Mouse (Mus musculus): ENCODE measurements around the gene Cnn3.

The Cnn3 gene

DNA sequence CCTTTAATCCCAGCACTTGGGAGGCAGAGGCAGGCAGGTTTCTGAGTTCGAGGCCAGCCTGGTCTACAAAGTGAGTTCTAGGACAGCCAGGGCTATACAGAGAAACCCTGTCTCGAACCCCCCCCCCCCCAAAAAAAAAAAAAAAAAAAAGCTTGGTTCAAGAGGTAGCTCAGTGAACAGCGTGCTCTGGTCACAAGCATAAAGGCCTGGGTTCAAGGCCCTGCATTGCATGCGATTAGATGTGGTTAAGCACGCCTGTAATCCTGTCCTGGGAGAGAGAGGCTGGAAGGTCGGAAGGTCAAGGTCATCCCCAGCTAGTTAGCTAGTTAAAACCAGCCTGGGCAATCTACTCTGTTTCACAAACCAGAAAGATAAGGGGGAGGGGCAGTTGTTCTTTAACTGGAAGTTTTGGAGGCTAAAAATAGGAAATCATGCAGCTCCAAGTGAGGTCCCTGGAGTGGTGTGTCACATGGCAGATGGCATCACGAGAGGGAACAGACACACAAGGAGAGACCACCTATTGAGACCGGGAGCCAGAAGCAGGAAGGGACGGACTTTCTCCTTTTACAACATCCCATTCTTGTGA is 7.4 kb upstream of the Cnn3 start:
- DNase-seq (ENCODE audit: low spot score): no peak

DNA sequence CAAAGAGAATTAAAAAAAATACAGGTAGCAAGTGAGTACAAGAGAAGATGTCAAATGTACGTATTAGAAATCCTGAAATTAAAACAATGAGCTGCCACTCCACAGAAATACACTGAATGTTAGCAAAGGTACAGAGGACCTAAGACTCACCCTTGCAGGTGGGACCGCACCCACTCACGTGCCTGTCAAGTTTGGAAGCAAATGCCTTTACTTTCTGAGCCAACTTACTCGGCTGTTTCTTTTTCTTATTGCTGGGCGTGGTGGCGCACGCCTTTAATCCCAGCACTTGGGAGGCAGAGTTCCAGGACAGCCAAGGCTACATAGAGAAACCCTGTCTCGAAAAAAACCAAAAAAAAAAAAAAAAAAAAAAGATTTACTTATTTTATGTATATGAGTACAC is 3.9 kb upstream of the Cnn3 start:
- no peak for DNase-seq (ENCODE audit: low spot score)

DNA sequence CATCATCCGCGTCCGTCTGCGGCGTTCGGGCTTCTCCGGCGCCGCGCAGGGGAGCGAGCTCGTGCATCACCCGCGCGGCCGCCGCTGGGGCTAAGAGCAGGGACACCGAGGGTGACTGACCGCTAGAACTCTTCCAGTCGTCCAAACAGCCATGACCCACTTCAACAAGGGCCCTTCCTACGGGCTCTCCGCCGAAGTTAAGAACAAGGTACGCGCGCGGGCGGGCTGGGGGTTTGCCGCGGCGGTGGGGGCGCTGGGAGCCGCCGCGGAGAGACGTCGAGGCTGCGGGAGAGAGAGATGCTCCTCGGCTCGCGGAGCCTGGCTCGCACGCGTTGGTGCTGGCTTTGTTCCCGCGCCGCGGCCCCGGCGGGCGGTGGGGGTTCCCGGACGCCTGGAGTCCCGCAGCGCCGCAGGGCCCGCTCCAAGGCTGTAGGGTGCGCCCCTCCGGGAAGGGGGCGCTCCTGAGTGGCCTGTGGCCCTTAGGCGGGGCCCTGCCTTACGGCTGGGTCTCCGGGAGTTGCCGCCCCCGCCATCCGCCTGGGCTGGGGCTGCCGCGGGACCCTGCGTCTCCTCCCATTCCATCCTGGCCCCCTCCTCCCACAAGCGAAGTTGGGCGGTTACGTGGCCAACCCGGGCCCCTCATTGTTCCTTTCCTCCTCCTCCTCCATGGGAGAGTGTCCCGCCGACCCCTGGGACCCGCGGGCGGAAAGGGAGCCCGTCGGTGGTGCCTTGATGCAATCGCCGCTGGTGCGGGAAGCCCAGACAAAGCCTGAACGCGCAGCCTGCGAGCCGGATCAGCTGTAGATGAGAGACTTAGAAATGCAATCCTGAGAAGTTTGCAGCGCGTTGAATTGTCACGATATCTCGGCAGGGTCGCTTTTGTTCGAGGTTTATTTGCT is 573 bp downstream of the Cnn3 start:
- peak; percentile 87 for DNase-seq (ENCODE audit: low spot score)

DNA sequence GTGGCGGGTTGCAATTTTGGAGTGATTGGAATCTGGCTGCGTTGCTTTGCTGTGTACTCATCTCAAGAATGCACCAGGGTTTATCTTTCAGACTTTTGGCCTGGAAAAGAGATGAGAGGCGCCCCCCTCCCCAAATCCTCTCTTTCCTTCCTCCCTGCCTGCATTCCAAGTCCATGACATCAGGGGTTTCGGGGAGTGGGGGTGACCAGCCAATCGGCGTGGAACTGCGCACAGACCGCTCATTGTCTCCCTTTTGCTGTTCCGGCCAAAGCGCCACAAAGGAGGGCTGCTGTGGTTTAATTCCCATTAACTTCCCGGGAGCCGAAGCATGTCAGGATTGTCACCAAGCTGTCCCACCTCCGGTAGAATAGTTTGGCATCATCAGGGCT is 1.2 kb downstream of the Cnn3 start:
- peak; percentile 92 for DNase-seq (ENCODE audit: low spot score)

DNA sequence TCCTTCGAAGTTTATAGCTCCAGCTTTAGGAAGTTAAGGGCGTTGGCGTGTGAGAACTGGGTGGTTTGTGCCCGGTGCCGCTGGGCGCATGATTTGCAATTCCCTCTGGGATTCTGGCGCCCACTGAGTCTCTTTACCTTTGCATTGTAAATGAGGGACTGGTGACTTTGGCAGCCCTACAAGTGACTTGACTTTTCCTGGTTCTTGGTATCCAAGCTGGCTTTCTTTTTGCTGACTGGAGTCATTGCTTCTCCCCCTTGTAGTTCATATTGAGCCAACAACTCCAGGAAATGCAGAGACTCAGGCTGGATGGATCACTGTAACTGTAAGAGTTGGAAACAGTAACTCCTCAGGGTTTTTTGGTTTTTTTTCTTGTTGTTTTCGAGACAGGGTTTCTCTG is 1.9 kb downstream of the Cnn3 start:
- no peak for DNase-seq (ENCODE audit: low spot score)

DNA sequence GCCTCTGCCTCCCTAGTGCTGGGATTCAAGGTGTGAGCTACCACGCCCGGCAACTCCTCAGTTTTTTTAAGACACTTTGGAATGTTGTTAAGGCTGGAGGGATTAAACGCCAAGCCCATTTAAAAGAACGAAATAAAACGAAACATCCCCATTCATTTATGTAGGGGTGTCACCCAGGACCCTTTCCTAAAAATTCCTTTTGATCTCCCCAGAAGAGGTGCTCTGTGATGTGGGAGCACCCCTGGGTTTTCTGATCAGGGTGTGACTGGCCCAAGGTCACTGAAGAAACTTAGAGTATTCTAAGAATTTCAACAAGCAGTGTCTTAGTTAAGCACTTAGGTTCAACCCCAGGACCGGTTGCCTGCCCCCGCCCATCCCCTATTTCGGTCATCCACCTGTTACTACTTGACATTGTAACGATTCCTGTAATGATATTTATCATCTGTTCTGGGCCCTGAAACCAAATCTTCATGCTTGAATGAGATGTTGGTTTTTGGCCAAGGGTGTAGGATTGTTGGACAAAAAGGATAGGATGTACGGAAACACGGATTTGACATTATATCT is 2.5 kb downstream of the Cnn3 start:
- DNase-seq (ENCODE audit: low spot score): no peak

GRCm38 (mm10) chr3:121429469-121429868 is 3.2 kb downstream of the Cnn3 start:
- DNase-seq (ENCODE audit: low spot score): no peak

DNA sequence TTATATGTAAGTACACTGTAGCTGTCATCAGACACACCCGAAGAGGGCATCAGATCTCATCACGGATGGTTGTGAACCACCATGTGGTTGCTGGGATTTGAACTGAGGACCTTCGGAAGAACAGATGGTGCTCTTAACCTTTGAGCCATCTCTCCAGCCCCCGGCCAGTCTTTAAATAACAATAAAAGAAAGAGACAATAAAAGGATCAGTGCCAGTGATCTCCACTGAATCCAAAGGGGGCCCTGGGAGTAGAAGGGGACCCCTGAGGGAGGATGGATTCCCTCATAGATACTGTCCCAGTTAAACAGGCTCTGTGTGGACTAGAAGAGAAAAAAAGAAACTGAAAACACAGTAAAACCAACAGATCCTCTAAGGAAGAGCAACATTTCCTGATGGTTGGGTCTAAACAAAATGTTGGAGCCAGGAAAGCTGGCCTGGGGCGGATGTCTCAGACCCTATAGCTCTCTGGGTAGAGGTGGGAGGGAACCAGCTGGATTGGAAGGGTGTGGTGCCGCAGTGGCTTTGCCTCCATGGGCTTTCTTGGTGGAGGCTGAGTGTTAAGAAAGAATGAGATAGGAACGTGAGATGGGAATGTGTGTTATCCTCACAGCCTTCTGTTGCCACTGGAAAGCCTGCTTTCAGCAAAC is 4.1 kb downstream of the Cnn3 start:
- DNase-seq (ENCODE audit: low spot score): no peak

DNA sequence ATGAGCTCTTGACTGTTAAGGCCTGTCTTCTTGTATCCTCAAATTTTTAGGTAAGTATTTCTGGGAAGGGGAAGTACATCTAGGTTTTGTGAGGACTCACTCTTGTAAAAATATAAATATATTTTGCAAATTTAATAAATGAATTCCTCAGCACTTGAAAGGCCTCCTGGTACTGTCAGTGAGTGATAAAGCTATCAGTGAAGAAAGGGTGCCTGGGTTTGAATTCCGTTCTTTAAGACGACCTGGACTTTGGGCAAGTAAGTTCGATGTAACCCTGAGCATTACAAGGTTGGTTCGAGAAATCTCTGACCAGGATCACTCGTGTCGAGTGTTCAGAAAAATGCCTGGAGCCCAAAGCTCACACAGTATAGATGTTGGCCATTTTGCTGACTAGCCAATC is 7.1 kb downstream of the Cnn3 start:
- no peak for DNase-seq (ENCODE audit: low spot score)

- DNase-seq (ENCODE audit: low spot score): peak; percentile 79
Measured at GRCm38 (mm10) chr3:121433968-121434533, 7.8 kb downstream of the Cnn3 start.

- no peak for DNase-seq (ENCODE audit: low spot score)
Measured at GRCm38 (mm10) chr3:121435296-121435695, 9.0 kb downstream of the Cnn3 start.

GRCm38 (mm10) chr3:121437070-121437469 is 10.8 kb downstream of the Cnn3 start:
- DNase-seq (ENCODE audit: low spot score): no peak

DNA sequence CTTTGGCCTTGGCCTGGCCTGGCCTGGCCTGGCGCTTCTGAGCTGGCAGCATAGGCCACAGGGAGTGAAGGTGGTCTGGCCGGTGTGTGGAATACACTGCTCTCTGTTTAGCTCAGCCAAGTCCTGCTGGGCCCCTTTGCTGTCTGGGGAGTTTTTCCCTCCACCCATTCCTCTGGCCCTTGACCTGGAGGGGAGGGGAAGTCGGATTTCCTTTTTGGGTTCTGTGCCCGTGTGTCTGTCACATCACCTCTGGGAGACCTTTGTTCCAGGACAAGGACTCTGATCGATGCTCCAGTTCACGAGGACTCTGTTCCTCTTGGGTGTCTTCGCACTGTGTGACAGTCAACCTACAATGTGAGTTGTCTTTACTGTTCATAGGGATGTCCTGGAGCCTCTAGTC is 11.7 kb downstream of the Cnn3 start:
- no peak for DNase-seq (ENCODE audit: low spot score)

DNA sequence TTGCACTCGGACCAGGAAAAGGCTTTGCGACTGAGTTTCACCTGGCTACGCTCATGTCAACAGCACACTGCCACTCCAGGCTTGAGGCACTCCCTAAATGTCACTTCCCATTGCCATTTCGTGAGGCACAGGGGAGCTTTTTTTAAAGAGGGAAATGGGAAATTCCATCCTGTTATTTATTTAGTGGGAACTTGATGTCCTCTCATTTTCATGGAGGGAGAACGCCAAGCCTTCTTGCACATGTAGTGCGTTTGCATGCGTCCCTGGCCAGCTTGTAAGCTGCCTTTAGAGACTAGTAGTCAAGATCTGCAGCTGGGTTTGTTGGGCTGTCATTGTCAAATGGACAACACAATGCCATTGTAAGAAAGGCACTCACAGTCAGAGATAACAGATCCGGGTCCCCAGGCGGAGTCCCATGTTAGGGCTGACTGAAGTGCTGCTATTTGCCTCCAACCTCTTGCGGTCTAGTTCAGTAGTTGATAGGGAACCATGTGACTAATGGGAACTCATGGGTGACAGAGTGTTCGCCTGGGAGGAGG is 13.4 kb downstream of the Cnn3 start:
- no peak for DNase-seq (ENCODE audit: low spot score)

DNA sequence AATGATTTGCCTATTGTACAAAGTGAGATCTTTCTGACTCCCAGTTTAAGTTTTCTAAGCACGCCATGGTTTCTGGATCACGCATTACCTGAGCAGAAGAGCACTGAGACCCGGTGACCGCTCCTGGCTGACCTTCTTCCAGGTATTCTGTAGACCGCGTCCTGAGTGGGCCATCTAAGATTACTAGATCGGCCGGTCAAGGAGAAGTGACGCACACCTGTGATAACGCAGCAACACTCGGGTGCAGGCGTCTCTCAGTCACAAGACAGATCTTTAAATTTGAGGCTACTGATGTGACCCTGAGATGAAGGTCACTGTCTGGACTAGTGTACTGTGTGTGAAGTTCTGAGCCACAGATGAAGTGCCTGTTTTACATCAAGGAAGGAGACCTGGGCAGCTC is 15.2 kb downstream of the Cnn3 start:
- no peak for DNase-seq (ENCODE audit: low spot score)

GRCm38 (mm10) chr3:121442288-121442687 is 16.0 kb downstream of the Cnn3 start:
- no peak for DNase-seq (ENCODE audit: low spot score)

GRCm38 (mm10) chr3:121443861-121444271 is 17.6 kb downstream of the Cnn3 start:
- no peak for DNase-seq (ENCODE audit: low spot score)

- no peak for DNase-seq (ENCODE audit: low spot score)
Measured at GRCm38 (mm10) chr3:121444414-121444813, 18.1 kb downstream of the Cnn3 start.

- no peak for DNase-seq (ENCODE audit: low spot score)
Measured at GRCm38 (mm10) chr3:121446454-121446853, 20.2 kb downstream of the Cnn3 start.

DNA sequence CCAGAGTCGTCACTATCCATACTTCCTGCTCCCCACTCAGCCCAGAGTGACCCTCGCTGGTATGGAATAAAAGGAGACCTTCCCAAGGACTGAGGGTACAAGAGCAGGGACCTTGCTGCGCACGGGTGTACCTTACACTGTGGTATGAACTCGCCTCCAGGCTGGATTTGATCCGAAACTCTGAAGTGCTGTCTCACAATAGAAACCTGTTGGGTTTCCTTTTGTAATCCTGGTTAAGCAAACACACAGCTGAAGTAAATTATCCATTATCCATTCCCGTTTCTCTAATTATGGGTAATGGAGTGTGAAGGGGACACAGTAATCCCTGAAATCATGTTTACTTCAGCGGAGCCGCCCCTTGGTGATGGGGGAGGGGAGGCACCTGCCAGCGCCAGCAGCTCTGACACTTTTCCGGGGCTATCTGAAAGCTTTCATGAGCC is 21.8 kb downstream of the Cnn3 start:
- DNase-seq (ENCODE audit: low spot score): no peak

- no peak for DNase-seq (ENCODE audit: low spot score)
Measured at GRCm38 (mm10) chr3:121448606-121449005, 22.3 kb downstream of the Cnn3 start.

GRCm38 (mm10) chr3:121449527-121449926 is 23.2 kb downstream of the Cnn3 start:
- no peak for DNase-seq (ENCODE audit: low spot score)
